9 mouse cellular contexts compared by ENCODE assay signal in genomic region chr11:120311561-120311960, GRCm38 (mm10). TPM values are rescaled to one million over a fixed set of nuclear protein-coding genes. Genes with fewer than 3 reads are reported as not detected.
DNase-seq lines count a peak whose midpoint lies in the region; ATAC-seq and TF ChIP-seq lines count a peak whose summit lies in the region.
"Had no signal": no experiment of that assay in that cellular context is flagged by ENCODE, and none has a peak within 500 bp of the region (broad histone marks: within the 10 kb centered on the region; RNA-seq: fewer than 3 reads in every experiment).

No protein-coding gene starts in this region.

- H3K4me1 ChIP-seq in forebrain, embryonic 12.5 days, result peaks cover 56% of the 10 kb centered on the region
- H3K4me1 ChIP-seq in limb, embryonic 11.5 days (ENCODE audit: control insufficient read depth, insufficient read depth, low read length), result peaks cover 39% of the 10 kb centered on the region
- H3K4me1 ChIP-seq in midbrain, embryonic 12.5 days, result peaks cover 49% of the 10 kb centered on the region

- H3K9me3 ChIP-seq in forebrain, embryonic 12.5 days, result no peaks in the 10 kb centered on the region
- H3K9me3 ChIP-seq in limb, embryonic 11.5 days (ENCODE audit: control insufficient read depth, low read length), result no peaks in the 10 kb centered on the region
- no peaks in the 10 kb centered on the region for H3K9me3 ChIP-seq in midbrain, embryonic 12.5 days

- no peak for ATAC-seq in forebrain, embryonic 12.5 days (ENCODE audit: low FRiP score)
- ATAC-seq in limb, embryonic 11.5 days (ENCODE audit: insufficient number of reproducible peaks, low FRiP score, low TSS enrichment, low read depth), result no peak
- ATAC-seq in midbrain, embryonic 12.5 days (ENCODE audit: low FRiP score, low read depth), result no peak
- ATAC-seq in frontal cortex, adult (ENCODE audit: low TSS enrichment), result no peak

- no peak overlapping the region for H3K4me3 ChIP-seq in layer of hippocampus, adult 2 months
- H3K4me3 ChIP-seq in forebrain, embryonic 12.5 days (replicated peaks), result peak overlapping the region; percentile 42
- peak overlapping the region; percentile 32 for H3K4me3 ChIP-seq in limb, embryonic 11.5 days (ENCODE audit: low read depth, low read length)
- H3K4me3 ChIP-seq in midbrain, embryonic 12.5 days, result peak overlapping the region; percentile 40

- peak overlapping the region; percentile 76 for H3K9ac ChIP-seq in forebrain, embryonic 12.5 days
- H3K9ac ChIP-seq in limb, embryonic 11.5 days (ENCODE audit: low read length), result peak overlapping the region; percentile 76
- H3K9ac ChIP-seq in midbrain, embryonic 12.5 days (replicated peaks), result peak overlapping the region; percentile 64; the same call in 1 of the 2 replicates

- H3K27ac ChIP-seq in layer of hippocampus, adult 2 months, result peak overlapping the region; percentile 89
- peak overlapping the region; percentile 94 for H3K27ac ChIP-seq in forebrain, embryonic 12.5 days
- H3K27ac ChIP-seq in limb, embryonic 11.5 days (replicated peaks; ENCODE audit: low read depth, low read length), result peak overlapping the region; percentile 92
- peak overlapping the region; percentile 92 for H3K27ac ChIP-seq in midbrain, embryonic 12.5 days (replicated peaks)

- TF ChIP-seq CTCF in layer of hippocampus, adult 2 months (conservative IDR thresholded peaks at IDR 0.05), result no peak

- DNase-seq in layer of hippocampus, adult 2 months (ENCODE audit: low spot score in 2 of 2), result no peak
- DNase-seq in layer of hippocampus, adult 9-10 months (ENCODE audit: low spot score), result no peak
- DNase-seq in limb, embryonic 11.5 days (ENCODE audit: low spot score), result no peak
- DNase-seq in adipocyte (ENCODE audit: low spot score), result no peak
- no peak for DNase-seq in ovary, postnatal 10 days (ENCODE audit: low spot score)

- peak overlapping the region; percentile 76 for H3K4me2 ChIP-seq in forebrain, embryonic 12.5 days
- H3K4me2 ChIP-seq in limb, embryonic 11.5 days (ENCODE audit: low read depth, severe bottlenecking), result peak overlapping the region; percentile 72
- H3K4me2 ChIP-seq in midbrain, embryonic 12.5 days (replicated peaks), result peak overlapping the region; percentile 69

- peaks cover 18% of the 10 kb centered on the region for H3K27me3 ChIP-seq in forebrain, embryonic 12.5 days
- H3K27me3 ChIP-seq in limb, embryonic 11.5 days (ENCODE audit: control insufficient read depth, insufficient read depth, low read length), result no peaks in the 10 kb centered on the region
- peaks cover 19% of the 10 kb centered on the region for H3K27me3 ChIP-seq in midbrain, embryonic 12.5 days

- H3K36me3 ChIP-seq in forebrain, embryonic 12.5 days (replicated peaks), result no peaks in the 10 kb centered on the region
- no peaks in the 10 kb centered on the region for H3K36me3 ChIP-seq in limb, embryonic 11.5 days (ENCODE audit: control insufficient read depth, insufficient read depth, low read length)
- no peaks in the 10 kb centered on the region for H3K36me3 ChIP-seq in midbrain, embryonic 12.5 days

- 41% methylated on average over 10 of the region's 10 CpGs for WGBS in forebrain, embryonic 12.5 days
- WGBS in limb, embryonic 11.5 days, result 35% methylated on average over 10 of the region's 10 CpGs
- 43% methylated on average over 10 of the region's 10 CpGs for WGBS in midbrain, embryonic 12.5 days

RNA-seq across cellular contexts. Expression of gene Actg1, which starts 36.8 kb away (rescaled TPM):
- total RNA-seq in layer of hippocampus, adult 2 months (2021), result 1,000 to 10,000 TPM; 1,285 to 1,295 TPM
- 2,923 and 2,975 TPM in 2 replicates for polyA plus RNA-seq in forebrain, embryonic 12.5 days (2016; fragmentation: Nextera tagmentation; extraction: Ambion mirVana)
- 2,996 and 3,123 TPM in 2 replicates for polyA plus RNA-seq in limb, embryonic 11.5 days (2014; fragmentation: Nextera tagmentation; extraction: Ambion mirVana)
- polyA plus RNA-seq in midbrain, embryonic 12.5 days (2016; fragmentation: Nextera tagmentation; extraction: Ambion mirVana), result 3,175 and 3,231 TPM in 2 replicates

RNA-seq across cellular contexts. Expression of gene Fscn2, which starts 49.8 kb away (rescaled TPM):
- 1 to 10 TPM in 1 of 2 experiments, under 1 TPM in 1; 0.69 to 1.1 TPM for total RNA-seq in layer of hippocampus, adult 2 months (2021)
- 0.82 and 0.91 TPM in 2 replicates for polyA plus RNA-seq in forebrain, embryonic 12.5 days (2016; fragmentation: Nextera tagmentation; extraction: Ambion mirVana)
- 0.21 and 0.47 TPM in 2 replicates for polyA plus RNA-seq in limb, embryonic 11.5 days (2014; fragmentation: Nextera tagmentation; extraction: Ambion mirVana)
- polyA plus RNA-seq in midbrain, embryonic 12.5 days (2016; fragmentation: Nextera tagmentation; extraction: Ambion mirVana), result 1.4 and 1.5 TPM in 2 replicates
- total RNA-seq: heart, postnatal 14 days had no signal
